Mouse (Mus musculus): Measurements from ENCODE around the gene Gm20388.

The Gm20388 gene

GRCm38 (mm10) chr8:121908378-121909147 is 1997.9 kb downstream of the Gm20388 start:
- no peak for DNase-seq

- DNase-seq: no peak
Measured at GRCm38 (mm10) chr8:121909148-121909541, 1998.5 kb downstream of the Gm20388 start.

GRCm38 (mm10) chr8:121909663-121910062 is 1999.0 kb downstream of the Gm20388 start:
- DNase-seq: peak in 1 of 2 experiments; percentile 78

GRCm38 (mm10) chr8:121911400-121911799 is 2000.8 kb downstream of the Gm20388 start:
- DNase-seq: no peak

- no peak for DNase-seq
Measured at GRCm38 (mm10) chr8:121911987-121912386, 2001.3 kb downstream of the Gm20388 start.

- DNase-seq: no peak
Measured at GRCm38 (mm10) chr8:121912831-121913230, 2002.2 kb downstream of the Gm20388 start.

- DNase-seq: no peak
Measured at GRCm38 (mm10) chr8:121913378-121913777, 2002.7 kb downstream of the Gm20388 start.

- no peak for DNase-seq
Measured at GRCm38 (mm10) chr8:121919158-121919557, 2008.5 kb downstream of the Gm20388 start.

GRCm38 (mm10) chr8:121919731-121920130 is 2009.1 kb downstream of the Gm20388 start:
- no peak for DNase-seq

- no peak for DNase-seq
Measured at GRCm38 (mm10) chr8:121921582-121921981, 2010.9 kb downstream of the Gm20388 start.

GRCm38 (mm10) chr8:121922101-121922500 is 2011.5 kb downstream of the Gm20388 start:
- peak in 1 of 2 experiments; percentile 18 for DNase-seq

- DNase-seq: no peak
Measured at GRCm38 (mm10) chr8:121924681-121925080, 2014.0 kb downstream of the Gm20388 start.

- peak in 1 of 2 experiments; percentile 81 for DNase-seq
Measured at GRCm38 (mm10) chr8:121925624-121926023, 2015.0 kb downstream of the Gm20388 start.

GRCm38 (mm10) chr8:121926266-121926665 is 2015.6 kb downstream of the Gm20388 start:
- no peak for DNase-seq

- DNase-seq: peak in 1 of 2 experiments; percentile 67
Measured at GRCm38 (mm10) chr8:121927316-121927715, 2016.7 kb downstream of the Gm20388 start.

GRCm38 (mm10) chr8:121930047-121930446 is 2019.4 kb downstream of the Gm20388 start:
- no peak for DNase-seq

- DNase-seq: no peak
Measured at GRCm38 (mm10) chr8:121931571-121931970, 2020.9 kb downstream of the Gm20388 start.

GRCm38 (mm10) chr8:121932026-121932667 is 2021.5 kb downstream of the Gm20388 start:
- no peak for DNase-seq

- no peak for DNase-seq
Measured at GRCm38 (mm10) chr8:121932668-121933520, 2022.3 kb downstream of the Gm20388 start.

GRCm38 (mm10) chr8:121934506-121934905 is 2023.9 kb downstream of the Gm20388 start:
- DNase-seq: peak in 1 of 2 experiments; percentile 39

- DNase-seq: no peak
Measured at GRCm38 (mm10) chr8:121934923-121935322, 2024.3 kb downstream of the Gm20388 start.

- no peak for DNase-seq
Measured at GRCm38 (mm10) chr8:121935341-121936294, 2025.0 kb downstream of the Gm20388 start.

All from kidney, adult 8-10 months (tissue).